Mouse (Mus musculus): ENCODE measurements around the gene Uckl1.

- TF ChIP-seq CTCF (conservative IDR thresholded peaks at IDR 0.05; ENCODE audit: low read length) (no peak), POU5F1 (IDR thresholded peaks at IDR 0.05; ENCODE audit: borderline replicate concordance, low read length) (no peak), NANOG (IDR thresholded peaks at IDR 0.05; ENCODE audit: borderline replicate concordance, low read length) (no peak)
Observed at GRCm38 (mm10) chr2:181593042-181593421, 8.3 kb upstream of the Uckl1 start.

Measured in E14TG2a.4 (cell line).